Mouse (Mus musculus): Measurements from ENCODE around the gene Fam213a. TPM values are rescaled to one million over a fixed set of nuclear protein-coding genes. Genes with fewer than 3 reads are reported as not detected.

The Fam213a gene
- polyA plus RNA-seq, 2 experiments, result 39.4 to 41.8 TPM

GRCm38 (mm10) chr14:41013143-41013542 lies 445 bp downstream of the Fam213a start:
- H3K4me1 ChIP-seq (replicated peaks; ENCODE audit: control insufficient read depth in 2 of 2, insufficient read depth in 2 of 2, low read length in 1 of 2), result peaks cover 27 to 51% of the 10 kb centered on the region in 2 experiments
- H3K9ac ChIP-seq (replicated peaks), result peak overlapping the region; percentile 65
- H3K36me3 ChIP-seq (replicated peaks; ENCODE audit: control insufficient read depth, insufficient read depth, low read depth), result no peaks in the 10 kb centered on the region
- 3% methylated on average over 9 of the region's 9 CpGs for WGBS (ENCODE audit: insufficient replicate concordance)
- H3K9me3 ChIP-seq (ENCODE audit: control insufficient read depth, low read length), result no peaks in the 10 kb centered on the region
- ATAC-seq (ENCODE audit: insufficient read depth) (peak; percentile 10; the same call in 1 of the 2 replicates), DNase-seq (ENCODE audit: low read depth in 3 of 3, low spot score in 3 of 3) (no peak)
- TF ChIP-seq EP300 (IDR thresholded peaks at IDR 0.05; ENCODE audit: low read depth), result no peak
- TF ChIP-seq CTCF (IDR thresholded peaks at IDR 0.05; ENCODE audit: low read depth), result no peak
- peak overlapping the region; percentile 4 for H3K27ac ChIP-seq
- no peaks in the 10 kb centered on the region; the same call in 1 of the 2 replicates for H3K27me3 ChIP-seq (ENCODE audit: control insufficient read depth, insufficient read depth, low read length)
- peak overlapping the region; percentile 60 to 82 for H3K4me3 ChIP-seq (ENCODE audit: insufficient read depth in 1 of 2, low read depth in 2 of 2, low read length in 2 of 2)
- H3K4me2 ChIP-seq (ENCODE audit: low read depth), result peak overlapping the region; percentile 88

GRCm38 (mm10) chr14:41011916-41012315 lies 1.7 kb downstream of the Fam213a start:
- Histone ChIP-seq H3K9ac (replicated peaks) (no peak overlapping the region), H3K4me1 (replicated peaks; ENCODE audit: control insufficient read depth in 2 of 2, insufficient read depth in 2 of 2, low read length in 1 of 2) (peaks cover 39 to 53% of the 10 kb centered on the region in 2 experiments), H3K9me3 (ENCODE audit: control insufficient read depth, low read length) (no peaks in the 10 kb centered on the region), H3K4me2 (ENCODE audit: low read depth) (no peak overlapping the region; the same call in 1 of the 2 replicates), H3K4me3 (ENCODE audit: insufficient read depth in 1 of 2, low read depth in 2 of 2, low read length in 2 of 2) (no peak overlapping the region), H3K27ac (no peak overlapping the region), H3K27me3 (ENCODE audit: control insufficient read depth, insufficient read depth, low read length) (no peaks in the 10 kb centered on the region; the same call in 1 of the 2 replicates), H3K36me3 (replicated peaks; ENCODE audit: control insufficient read depth, insufficient read depth, low read depth) (no peaks in the 10 kb centered on the region)
- WGBS (ENCODE audit: insufficient replicate concordance), result 82% methylated on average over 3 of the region's 3 CpGs
- no peak for ATAC-seq (ENCODE audit: insufficient read depth)
- TF ChIP-seq EP300 (IDR thresholded peaks at IDR 0.05; ENCODE audit: low read depth) (no peak), CTCF (IDR thresholded peaks at IDR 0.05; ENCODE audit: low read depth) (no peak)
- DNase-seq (ENCODE audit: low read depth in 3 of 3, low spot score in 3 of 3), result no peak

DNA sequence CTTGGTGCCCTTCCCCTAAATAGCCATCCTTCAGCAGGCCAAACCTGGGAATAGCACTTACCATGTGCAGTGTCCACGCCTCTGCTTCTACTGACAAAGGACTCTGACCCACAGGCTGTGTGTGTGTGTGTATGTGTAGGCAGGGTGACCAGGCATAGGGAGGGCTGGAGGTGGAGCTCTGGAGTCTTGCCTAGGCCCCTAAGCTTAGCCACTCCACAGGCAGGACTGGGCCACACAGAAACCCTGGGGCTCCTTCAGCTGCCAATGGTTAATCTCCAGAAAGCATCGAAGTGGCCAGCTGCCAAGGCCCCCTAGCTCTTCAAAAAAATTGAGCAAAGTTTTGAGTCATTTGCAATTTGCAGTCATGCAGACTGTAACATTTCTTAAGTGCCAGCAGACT lies 5.5 kb downstream of the Fam213a start:
- DNase-seq (ENCODE audit: low read depth in 3 of 3, low spot score in 3 of 3) (peak in 1 of 3 experiments; percentile 38), ATAC-seq (ENCODE audit: insufficient read depth) (peak; percentile 80)
- H3K36me3 ChIP-seq (replicated peaks; ENCODE audit: control insufficient read depth, insufficient read depth, low read depth), result peaks cover 3% of the 10 kb centered on the region
- peaks cover 42 to 63% of the 10 kb centered on the region in 2 experiments for H3K4me1 ChIP-seq (replicated peaks; ENCODE audit: control insufficient read depth in 2 of 2, insufficient read depth in 2 of 2, low read length in 1 of 2)
- peak overlapping the region; percentile 82 for H3K27ac ChIP-seq
- no peaks in the 10 kb centered on the region for H3K27me3 ChIP-seq (ENCODE audit: control insufficient read depth, insufficient read depth, low read length)
- peak overlapping the region; percentile 43 to 55 for H3K4me3 ChIP-seq (ENCODE audit: insufficient read depth in 1 of 2, low read depth in 2 of 2, low read length in 2 of 2)
- peak overlapping the region; percentile 72 for H3K9ac ChIP-seq (replicated peaks)
- no peaks in the 10 kb centered on the region for H3K9me3 ChIP-seq (ENCODE audit: control insufficient read depth, low read length)
- peak overlapping the region; percentile 76 for H3K4me2 ChIP-seq (ENCODE audit: low read depth)
- 40% methylated on average over 2 of the region's 2 CpGs for WGBS (ENCODE audit: insufficient replicate concordance)
- TF ChIP-seq CTCF (IDR thresholded peaks at IDR 0.05; ENCODE audit: low read depth) (peak; percentile 19; the same call in 1 of the 2 replicates), EP300 (IDR thresholded peaks at IDR 0.05; ENCODE audit: low read depth) (no peak)

DNA sequence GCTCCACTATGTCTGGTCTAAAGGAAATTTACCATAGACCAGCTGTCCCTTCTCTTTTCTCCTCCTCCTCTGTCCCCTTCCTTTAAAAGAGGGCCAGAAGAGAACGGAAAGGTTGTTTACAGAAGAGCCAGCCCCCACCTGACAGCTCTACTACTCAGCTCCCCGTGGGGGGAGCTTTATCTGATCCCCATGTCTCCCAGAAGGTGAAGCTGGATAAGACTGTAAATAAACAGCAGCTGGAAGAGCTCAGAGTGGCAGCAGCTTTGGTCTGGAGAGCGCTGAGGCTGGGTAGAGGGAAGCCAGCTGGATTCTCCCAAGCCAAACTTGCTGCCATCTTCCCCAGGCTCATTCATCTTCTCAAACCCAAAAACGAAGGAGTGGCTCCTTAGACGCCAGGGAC lies 5.9 kb downstream of the Fam213a start:
- TF ChIP-seq CTCF (IDR thresholded peaks at IDR 0.05; ENCODE audit: low read depth), result no peak
- peak; percentile 92 for TF ChIP-seq EP300 (IDR thresholded peaks at IDR 0.05; ENCODE audit: low read depth)
- peak; percentile 69 to 76 (median 73) for DNase-seq (ENCODE audit: low read depth in 3 of 3, low spot score in 3 of 3)
- no peaks in the 10 kb centered on the region for H3K27me3 ChIP-seq (ENCODE audit: control insufficient read depth, insufficient read depth, low read length)
- H3K9me3 ChIP-seq (ENCODE audit: control insufficient read depth, low read length), result no peaks in the 10 kb centered on the region
- ATAC-seq (ENCODE audit: insufficient read depth), result peak; percentile 85
- H3K9ac ChIP-seq (replicated peaks), result peak overlapping the region; percentile 72
- H3K36me3 ChIP-seq (replicated peaks; ENCODE audit: control insufficient read depth, insufficient read depth, low read depth), result peaks cover 8% of the 10 kb centered on the region
- H3K4me1 ChIP-seq (replicated peaks; ENCODE audit: control insufficient read depth in 2 of 2, insufficient read depth in 2 of 2, low read length in 1 of 2), result peaks cover 38 to 61% of the 10 kb centered on the region in 2 experiments
- H3K4me2 ChIP-seq (ENCODE audit: low read depth), result peak overlapping the region; percentile 76
- H3K27ac ChIP-seq, result peak overlapping the region; percentile 82
- WGBS (ENCODE audit: insufficient replicate concordance), result 13% methylated on average over 5 of the region's 5 CpGs
- peak overlapping the region; percentile 43 to 55 for H3K4me3 ChIP-seq (ENCODE audit: insufficient read depth in 1 of 2, low read depth in 2 of 2, low read length in 2 of 2)

DNA sequence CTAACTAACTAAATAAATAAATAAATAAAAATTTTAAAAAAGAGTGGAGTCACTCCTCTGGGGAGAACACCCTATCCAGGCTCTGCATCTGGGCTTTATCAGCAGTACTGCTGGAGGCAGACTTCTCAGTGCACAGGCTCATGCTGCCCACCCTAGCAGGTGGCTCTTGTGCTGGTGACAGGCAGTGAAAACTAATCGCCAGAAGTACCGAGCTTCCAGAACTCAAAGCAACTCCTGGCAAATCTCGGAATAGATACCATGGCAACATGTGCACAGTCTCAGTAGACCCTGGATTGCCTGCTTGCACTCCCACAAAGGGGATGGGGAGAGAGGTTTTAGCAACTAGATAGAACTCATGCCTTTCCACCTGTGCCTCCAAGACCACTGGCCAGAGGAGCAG lies 6.7 kb downstream of the Fam213a start:
- H3K27ac ChIP-seq, result peak overlapping the region; percentile 82
- no peaks in the 10 kb centered on the region for H3K27me3 ChIP-seq (ENCODE audit: control insufficient read depth, insufficient read depth, low read length)
- peaks cover 34 to 57% of the 10 kb centered on the region in 2 experiments for H3K4me1 ChIP-seq (replicated peaks; ENCODE audit: control insufficient read depth in 2 of 2, insufficient read depth in 2 of 2, low read length in 1 of 2)
- TF ChIP-seq CTCF (IDR thresholded peaks at IDR 0.05; ENCODE audit: low read depth) (no peak), EP300 (IDR thresholded peaks at IDR 0.05; ENCODE audit: low read depth) (peak; percentile 93)
- H3K36me3 ChIP-seq (replicated peaks; ENCODE audit: control insufficient read depth, insufficient read depth, low read depth), result peaks cover 14% of the 10 kb centered on the region
- peak overlapping the region; percentile 43 to 55 for H3K4me3 ChIP-seq (ENCODE audit: insufficient read depth in 1 of 2, low read depth in 2 of 2, low read length in 2 of 2)
- peak; percentile 87 for ATAC-seq (ENCODE audit: insufficient read depth)
- WGBS (ENCODE audit: insufficient replicate concordance), result 9% methylated on average over 3 of the region's 3 CpGs
- peak overlapping the region; percentile 72 for H3K9ac ChIP-seq (replicated peaks)
- peak; percentile 83 to 84 (median 84) for DNase-seq (ENCODE audit: low read depth in 3 of 3, low spot score in 3 of 3)
- peak overlapping the region; percentile 76 for H3K4me2 ChIP-seq (ENCODE audit: low read depth)
- H3K9me3 ChIP-seq (ENCODE audit: control insufficient read depth, low read length), result no peaks in the 10 kb centered on the region

Data from liver, embryonic 14.5 days (tissue).